Mouse (Mus musculus) spleen, postnatal 36 days (tissue): ENCODE measurements around the gene BC024978.

Experiments used
- DNase-seq, 2 experiments: peaks; one replicate each; pipeline ENCODE4 v3.0.0; 2022; ENCODE audit warnings: low spot score in 2 of 2, mixed read lengths in 1 of 2

BC024978 gene

DNA sequence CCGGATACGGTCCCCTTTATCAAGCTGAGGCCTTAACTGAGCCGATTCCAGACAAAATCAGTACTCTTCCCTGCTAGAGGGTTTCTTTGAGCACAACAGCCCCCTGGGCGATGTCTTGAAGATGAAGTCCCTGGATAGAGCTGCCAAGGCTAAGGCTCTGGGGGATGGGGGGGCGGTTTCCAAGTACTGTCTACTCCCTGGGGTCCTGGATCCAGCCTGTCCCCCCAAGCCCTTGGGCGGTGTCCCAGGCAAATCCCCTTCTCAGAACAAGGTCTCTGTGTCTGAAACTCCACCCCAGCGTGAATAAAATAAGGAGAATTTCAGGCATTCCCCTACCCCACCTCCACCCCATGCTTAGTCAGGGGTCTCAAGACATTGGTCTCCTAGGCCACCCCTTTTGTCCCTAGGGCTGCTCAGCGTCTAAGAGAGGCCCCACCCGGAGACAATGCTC lies 63.7 kb downstream of the BC024978 start:
- DNase-seq: no peak

DNA sequence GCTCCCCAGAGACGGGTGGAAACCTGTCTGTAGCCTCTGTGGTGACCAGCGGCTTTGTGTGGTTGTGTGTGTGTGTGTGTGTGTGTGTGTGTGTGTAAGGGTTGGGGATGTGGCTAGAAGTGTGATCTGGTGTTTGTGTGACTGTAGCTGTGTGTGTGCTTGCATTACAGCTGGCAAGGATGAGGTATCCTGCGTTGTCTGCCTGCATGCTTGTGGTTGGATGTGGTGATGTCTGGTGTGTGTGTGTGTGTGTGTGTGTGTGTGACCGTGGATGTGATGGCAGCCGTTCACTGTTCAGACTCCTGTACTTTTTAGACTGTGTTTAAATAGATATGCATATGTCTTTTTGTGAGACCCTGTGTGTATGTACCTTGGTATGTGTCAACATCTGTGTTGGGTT lies 64.2 kb downstream of the BC024978 start:
- no peak for DNase-seq
